In the genomic region with DNA sequence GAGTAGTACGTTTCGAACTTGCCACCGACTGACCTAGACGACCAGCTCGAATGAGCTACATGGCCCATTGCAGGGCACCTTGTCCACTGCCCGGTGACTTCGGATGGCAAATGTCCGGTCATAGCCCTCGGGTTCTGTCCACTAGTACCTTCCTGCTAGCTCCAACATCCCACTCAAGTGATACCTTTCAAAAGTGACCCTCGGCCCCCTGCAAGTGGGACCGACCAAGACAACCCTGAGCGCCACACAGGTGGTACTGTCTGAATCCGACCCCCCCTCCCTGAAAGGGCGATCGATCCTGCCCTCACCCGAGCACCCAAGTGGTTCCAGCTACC, we compare ENCODE assay signal across 8 mouse cellular contexts. TPM values are rescaled to one million over a fixed set of nuclear protein-coding genes. Genes with fewer than 3 reads are reported as not detected.
A peak's percentile ranks its signal among the peaks of the same experiment; 100 is the strongest.
DNase-seq lines count a peak whose midpoint lies in the region; ATAC-seq and TF ChIP-seq lines count a peak whose summit lies in the region.

No protein-coding gene starts in this region.

- no peak for TF ChIP-seq POLR2A in bone marrow macrophage, adult 2 months (IDR thresholded peaks at IDR 0.05; ENCODE audit: borderline replicate concordance, low read depth, low read length)

- DNase-seq in kidney, postnatal 36 days: no peak
- no peak for DNase-seq in hindbrain, postnatal 0 days (ENCODE audit: low spot score)
- no peak for DNase-seq in B cell, adult 2 months
- no peak for DNase-seq in gastrocnemius, postnatal 14 days
- no peak for DNase-seq in adrenal gland, adult 2 months

- H3K9me3 ChIP-seq in kidney, embryonic 14.5 days (ENCODE audit: control insufficient read depth, low read length): no peaks in the 10 kb centered on the region
- no peaks in the 10 kb centered on the region for H3K9me3 ChIP-seq in hindbrain, postnatal 0 days (ENCODE audit: low read length)
- H3K9me3 ChIP-seq in midbrain, embryonic 13.5 days: no peaks in the 10 kb centered on the region

- TF ChIP-seq CTCF in bone marrow macrophage, adult 2 months (IDR thresholded peaks at IDR 0.05; ENCODE audit: low read depth, low read length): no peak
- no peak for TF ChIP-seq CTCF in hindbrain, postnatal 0 days (IDR thresholded peaks at IDR 0.05; ENCODE audit: low read depth)

- peak overlapping the region; percentile 74 for H3K9ac ChIP-seq in kidney, embryonic 14.5 days (ENCODE audit: low read depth, low read length)
- H3K9ac ChIP-seq in hindbrain, postnatal 0 days (replicated peaks; ENCODE audit: low read length): peak overlapping the region; percentile 79
- peak overlapping the region; percentile 73 for H3K9ac ChIP-seq in midbrain, embryonic 13.5 days (replicated peaks)

- peaks cover 13% of the 10 kb centered on the region; the same call in 1 of the 2 replicates for H3K36me3 ChIP-seq in kidney, embryonic 14.5 days (ENCODE audit: control insufficient read depth, insufficient read depth, low read length)
- peaks cover 4% of the 10 kb centered on the region; the same call in 1 of the 2 replicates for H3K36me3 ChIP-seq in hindbrain, postnatal 0 days (ENCODE audit: insufficient read depth, low read length)
- H3K36me3 ChIP-seq in midbrain, embryonic 13.5 days: peaks cover 29% of the 10 kb centered on the region

- ATAC-seq in kidney, embryonic 14.5 days (ENCODE audit: low FRiP score, low TSS enrichment): peak; percentile 25
- peak; percentile 24 for ATAC-seq in hindbrain, postnatal 0 days
- ATAC-seq in midbrain, embryonic 13.5 days: peak; percentile 35

- 0 out of 2 replicates have a peak overlapping the region, but pooled peaks have one; percentile 49 for H3K27ac ChIP-seq in kidney, embryonic 14.5 days (ENCODE audit: low read depth, low read length)
- H3K27ac ChIP-seq in bone marrow macrophage, adult 2 months (ENCODE audit: insufficient read depth, low read depth, low read length): peak overlapping the region; percentile 54
- peak overlapping the region; percentile 79 for H3K27ac ChIP-seq in hindbrain, postnatal 0 days
- peak overlapping the region; percentile 74; the same call in 1 of the 2 replicates for H3K27ac ChIP-seq in midbrain, embryonic 13.5 days

- under 1% methylated on average over 16 of the region's 16 CpGs for WGBS in kidney, embryonic 14.5 days
- WGBS in hindbrain, postnatal 0 days: under 1% methylated on average over 16 of the region's 16 CpGs
- 0% methylated on average over 16 of the region's 16 CpGs for WGBS in midbrain, embryonic 13.5 days

- H3K27me3 ChIP-seq in kidney, embryonic 14.5 days (ENCODE audit: control insufficient read depth, insufficient read depth, low read length): no peaks in the 10 kb centered on the region
- H3K27me3 ChIP-seq in hindbrain, postnatal 0 days (ENCODE audit: insufficient read depth, low read length): no peaks in the 10 kb centered on the region
- H3K27me3 ChIP-seq in midbrain, embryonic 13.5 days: no peaks in the 10 kb centered on the region

- peaks cover 26% of the 10 kb centered on the region for H3K4me1 ChIP-seq in kidney, embryonic 14.5 days (ENCODE audit: control insufficient read depth, insufficient read depth, low read length)
- peaks cover 27% of the 10 kb centered on the region for H3K4me1 ChIP-seq in bone marrow macrophage, adult 2 months (ENCODE audit: control insufficient read depth, insufficient read depth, low read length)
- peaks cover 17% of the 10 kb centered on the region for H3K4me1 ChIP-seq in hindbrain, postnatal 0 days (ENCODE audit: insufficient read depth, low read length)
- peaks cover 45% of the 10 kb centered on the region for H3K4me1 ChIP-seq in midbrain, embryonic 13.5 days (replicated peaks)

- peak overlapping the region; percentile 67 for H3K4me3 ChIP-seq in kidney, embryonic 14.5 days (ENCODE audit: low read length)
- peak overlapping the region; percentile 96 for H3K4me3 ChIP-seq in bone marrow macrophage, adult 2 months (ENCODE audit: insufficient read depth, low read length)
- peak overlapping the region; percentile 61 for H3K4me3 ChIP-seq in hindbrain, postnatal 0 days (ENCODE audit: low read length)
- H3K4me3 ChIP-seq in midbrain, embryonic 13.5 days (replicated peaks): peak overlapping the region; percentile 64

- peak overlapping the region; percentile 95 for H3K4me2 ChIP-seq in kidney, embryonic 14.5 days (replicated peaks; ENCODE audit: low read depth, low read length)
- peak overlapping the region; percentile 78 for H3K4me2 ChIP-seq in hindbrain, postnatal 0 days (ENCODE audit: low read depth, low read length)
- peak overlapping the region; percentile 88 for H3K4me2 ChIP-seq in midbrain, embryonic 13.5 days (replicated peaks)

- intact Hi-C loops in gastrocnemius, postnatal 14 days (cut with DNase I; ENCODE audit: low total_unique reads): no loop called here

RNA-seq across cellular contexts. Expression of gene Dedd2, which starts 1.0 kb away (rescaled TPM):
- 8.7 and 10.8 TPM in 2 replicates for polyA plus RNA-seq in kidney, embryonic 14.5 days (2014; fragmentation: Nextera tagmentation; extraction: Ambion mirVana)
- 12.6 and 12.7 TPM in 2 replicates for polyA plus RNA-seq in bone marrow macrophage, adult 2 months (2012; ENCODE audit: insufficient read depth, insufficient read length, missing spikeins)
- total RNA-seq in hindbrain, postnatal 0 days (2014; rRNA removed): 22.5 and 31.7 TPM in 2 replicates
- polyA plus RNA-seq in hindbrain, postnatal 0 days (2015; fragmentation: Nextera tagmentation; extraction: Ambion mirVana): 19.8 and 20.2 TPM in 2 replicates
- 12.5 and 13.3 TPM in 2 replicates for polyA plus RNA-seq in midbrain, embryonic 13.5 days (2015; fragmentation: Nextera tagmentation; extraction: Ambion mirVana)
- total RNA-seq in gastrocnemius, postnatal 14 days (2021): 1 to 10 TPM; 5.7 to 8.7 TPM
- 10 to 100 TPM; 15.6 to 17.9 TPM for total RNA-seq in adrenal gland, adult 2 months (2021)
- polyA plus RNA-seq in adrenal gland, adult 2 months (2012; rRNA removed): 36.3 and 39.5 TPM in 2 replicates

RNA-seq across cellular contexts. Expression of gene Zfp526, which starts 1.8 kb away (rescaled TPM):
- 2.2 and 4.2 TPM in 2 replicates for polyA plus RNA-seq in kidney, embryonic 14.5 days (2014; fragmentation: Nextera tagmentation; extraction: Ambion mirVana)
- polyA plus RNA-seq in bone marrow macrophage, adult 2 months (2012; ENCODE audit: insufficient read depth, insufficient read length, missing spikeins): 5.0 and 6.4 TPM in 2 replicates
- 9.6 and 10.1 TPM in 2 replicates for total RNA-seq in hindbrain, postnatal 0 days (2014; rRNA removed)
- polyA plus RNA-seq in hindbrain, postnatal 0 days (2015; fragmentation: Nextera tagmentation; extraction: Ambion mirVana): 0.66 and 0.85 TPM in 2 replicates
- polyA plus RNA-seq in midbrain, embryonic 13.5 days (2015; fragmentation: Nextera tagmentation; extraction: Ambion mirVana): 2.2 and 2.6 TPM in 2 replicates
- 1 to 10 TPM; 5.4 to 5.9 TPM for total RNA-seq in gastrocnemius, postnatal 14 days (2021)
- 10 to 100 TPM in 1 of 2 experiments, 1 to 10 TPM in 1; 9.9 to 10.4 TPM for total RNA-seq in adrenal gland, adult 2 months (2021)
- 16.3 and 19.9 TPM in 2 replicates for polyA plus RNA-seq in adrenal gland, adult 2 months (2012; rRNA removed)

RNA-seq across cellular contexts. Expression of gene Gsk3a, which starts 18.3 kb away (rescaled TPM):
- 15.7 and 18.5 TPM in 2 replicates for polyA plus RNA-seq in kidney, embryonic 14.5 days (2014; fragmentation: Nextera tagmentation; extraction: Ambion mirVana)
- polyA plus RNA-seq in bone marrow macrophage, adult 2 months (2012; ENCODE audit: insufficient read depth, insufficient read length, missing spikeins): 78.6 and 87.1 TPM in 2 replicates
- total RNA-seq in hindbrain, postnatal 0 days (2014; rRNA removed): 151 and 160 TPM in 2 replicates
- polyA plus RNA-seq in hindbrain, postnatal 0 days (2015; fragmentation: Nextera tagmentation; extraction: Ambion mirVana): 17.5 and 19.8 TPM in 2 replicates
- 13.7 and 15.9 TPM in 2 replicates for polyA plus RNA-seq in midbrain, embryonic 13.5 days (2015; fragmentation: Nextera tagmentation; extraction: Ambion mirVana)
- 10 to 100 TPM; 46.5 to 51.4 TPM for total RNA-seq in gastrocnemius, postnatal 14 days (2021)
- total RNA-seq in adrenal gland, adult 2 months (2021): 100 to 1,000 TPM in 1 of 2 experiments, 10 to 100 TPM in 1; 98.9 to 107 TPM
- polyA plus RNA-seq in adrenal gland, adult 2 months (2012; rRNA removed): 121 and 150 TPM in 2 replicates

RNA-seq across cellular contexts. Expression of gene Erf, which starts 31.2 kb away (rescaled TPM):
- 22.4 and 28.8 TPM in 2 replicates for polyA plus RNA-seq in kidney, embryonic 14.5 days (2014; fragmentation: Nextera tagmentation; extraction: Ambion mirVana)
- polyA plus RNA-seq in bone marrow macrophage, adult 2 months (2012; ENCODE audit: insufficient read depth, insufficient read length, missing spikeins): 22.7 and 27.8 TPM in 2 replicates
- 19.0 and 20.8 TPM in 2 replicates for total RNA-seq in hindbrain, postnatal 0 days (2014; rRNA removed)
- 3.0 and 3.7 TPM in 2 replicates for polyA plus RNA-seq in hindbrain, postnatal 0 days (2015; fragmentation: Nextera tagmentation; extraction: Ambion mirVana)
- 4.4 and 5.7 TPM in 2 replicates for polyA plus RNA-seq in midbrain, embryonic 13.5 days (2015; fragmentation: Nextera tagmentation; extraction: Ambion mirVana)
- total RNA-seq in gastrocnemius, postnatal 14 days (2021): 10 to 100 TPM in 1 of 2 experiments, 1 to 10 TPM in 1; 9.8 to 11.8 TPM
- 10 to 100 TPM; 16.5 to 26.6 TPM for total RNA-seq in adrenal gland, adult 2 months (2021)
- polyA plus RNA-seq in adrenal gland, adult 2 months (2012; rRNA removed): 50.4 and 52.8 TPM in 2 replicates

RNA-seq across cellular contexts. Expression of gene Pou2f2, which starts 39.9 kb away (rescaled TPM):
- polyA plus RNA-seq in kidney, embryonic 14.5 days (2014; fragmentation: Nextera tagmentation; extraction: Ambion mirVana): 0.39 and 0.90 TPM in 2 replicates
- 105 and 121 TPM in 2 replicates for polyA plus RNA-seq in bone marrow macrophage, adult 2 months (2012; ENCODE audit: insufficient read depth, insufficient read length, missing spikeins)
- total RNA-seq in hindbrain, postnatal 0 days (2014; rRNA removed): 3.9 and 4.7 TPM in 2 replicates
- polyA plus RNA-seq in hindbrain, postnatal 0 days (2015; fragmentation: Nextera tagmentation; extraction: Ambion mirVana): 14.4 and 20.2 TPM in 2 replicates
- 56.2 and 62.0 TPM in 2 replicates for polyA plus RNA-seq in midbrain, embryonic 13.5 days (2015; fragmentation: Nextera tagmentation; extraction: Ambion mirVana)
- under 1 TPM; 0.13 to 0.35 TPM for total RNA-seq in gastrocnemius, postnatal 14 days (2021)
- total RNA-seq in adrenal gland, adult 2 months (2021): under 1 TPM; 0.46 to 0.90 TPM
- polyA plus RNA-seq in adrenal gland, adult 2 months (2012; rRNA removed): 2.7 and 3.2 TPM in 2 replicates
